Mouse (Mus musculus): Measurements from ENCODE around the gene Ankrd42. TPM values are rescaled to one million over a fixed set of nuclear protein-coding genes. Genes with fewer than 3 reads are reported as not detected.

Ankrd42 gene
- total and polyA plus RNA-seq, 3 experiments: 1.1 to 1.4 TPM; not detected in 1

DNA sequence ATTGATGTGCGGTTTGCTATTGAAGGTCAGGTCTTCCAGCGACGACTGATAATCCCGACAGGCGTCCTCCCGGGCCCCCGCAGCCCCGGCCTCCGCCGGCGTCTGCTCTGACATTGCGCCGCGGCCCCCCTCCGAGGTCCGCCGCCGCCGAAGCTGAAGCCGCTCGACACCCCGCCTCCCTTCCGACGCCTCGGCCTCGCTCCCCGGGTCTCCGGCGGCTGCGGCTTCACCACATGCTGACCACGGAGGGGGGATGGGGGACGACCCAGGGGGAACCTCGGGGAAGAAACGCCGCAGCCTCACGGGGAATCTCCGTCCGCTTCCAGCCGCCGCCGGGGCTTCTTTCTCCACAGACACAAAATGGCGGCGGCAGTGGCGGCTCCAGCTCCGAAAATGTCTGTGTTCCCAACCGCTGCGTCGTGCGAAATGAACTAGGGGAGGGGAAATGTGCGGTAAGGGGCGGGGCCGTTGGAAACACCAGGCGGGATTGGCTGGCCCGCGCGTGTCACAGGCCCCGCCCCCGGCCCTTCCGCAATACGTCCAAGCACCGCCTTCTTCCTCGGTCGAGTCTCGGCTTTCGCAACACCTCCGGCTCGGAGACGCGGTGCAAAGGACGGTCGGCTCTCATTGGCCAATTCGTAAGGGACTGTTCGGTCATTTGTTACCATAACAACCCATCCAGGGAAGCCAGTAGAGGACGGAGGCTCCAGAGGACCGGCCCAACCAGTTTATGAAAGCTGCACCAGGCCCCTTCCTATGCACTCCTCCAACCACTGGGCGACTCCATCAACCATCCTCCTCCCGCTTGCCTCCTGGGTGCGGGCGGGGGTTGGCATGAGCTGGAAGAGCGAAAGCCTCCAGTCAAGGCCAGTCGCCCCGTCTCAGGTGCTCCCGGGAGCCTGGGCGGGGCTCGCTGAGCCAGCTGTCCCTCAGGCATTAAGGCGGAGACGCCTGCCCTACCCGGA is 32.8 kb upstream of the Ankrd42 start, which contains the start of gene Pcf11:
Gene Pcf11, minus strand, starts transcription at position 428 of the 965 bp plus-strand sequence.
- H3K4me3 ChIP-seq (ENCODE audit: control insufficient read depth in 1 of 2, insufficient read depth in 1 of 2, low read depth in 2 of 2, low read length in 2 of 2): peak within 1 kb of the TSS; percentile 97 to 100
- H3K27me3 ChIP-seq (ENCODE audit: control insufficient read depth in 1 of 2, insufficient read depth in 2 of 2, low read length in 2 of 2): no peaks in the 10 kb centered on the region
- peaks cover 10 to 13% of the 10 kb centered on the region in 2 experiments for H3K4me1 ChIP-seq (ENCODE audit: control insufficient read depth in 1 of 2, insufficient read depth in 2 of 2, low read length in 2 of 2)
- TF ChIP-seq MXI1 (IDR thresholded peaks at IDR 0.05; ENCODE audit: low read depth, low read length): peak; percentile 34
- TF ChIP-seq E2F4 (IDR thresholded peaks at IDR 0.05; ENCODE audit: borderline replicate concordance, low read depth, low read length): no peak
- no peak for TF ChIP-seq ZKSCAN1 (IDR thresholded peaks at IDR 0.05; ENCODE audit: low read depth, low read length)
- TF ChIP-seq BHLHE40 (IDR thresholded peaks at IDR 0.05; ENCODE audit: borderline replicate concordance, low read depth, low read length): no peak
- no peak for TF ChIP-seq GABPA (IDR thresholded peaks at IDR 0.05; ENCODE audit: low read depth, low read length)
- TF ChIP-seq MAX (IDR thresholded peaks at IDR 0.05; ENCODE audit: low read length): 0 out of 2 replicates have a peak, but pooled peaks have one; percentile 7
- peak; percentile 84 for TF ChIP-seq TCF12 (IDR thresholded peaks at IDR 0.05; ENCODE audit: low read depth, low read length)
- peak; percentile 71 for TF ChIP-seq SIN3A (IDR thresholded peaks at IDR 0.05; ENCODE audit: low read length)
- TF ChIP-seq MYC (IDR thresholded peaks at IDR 0.05; ENCODE audit: low read depth, low read length): no peak
- TF ChIP-seq USF2 (IDR thresholded peaks at IDR 0.05; ENCODE audit: borderline replicate concordance in 1 of 2, insufficient read depth in 1 of 2, low read depth in 1 of 2, low read length in 2 of 2): no peak
- no peak for TF ChIP-seq POLR2AphosphoS5 (IDR thresholded peaks at IDR 0.05; ENCODE audit: borderline replicate concordance, low read depth, low read length)
- TF ChIP-seq ELF1 (IDR thresholded peaks at IDR 0.05; ENCODE audit: low read depth, low read length): peak; percentile 86
- TF ChIP-seq TAL1 (IDR thresholded peaks at IDR 0.05; ENCODE audit: low read length): no peak
- TF ChIP-seq POLR2AphosphoS2 (IDR thresholded peaks at IDR 0.05; ENCODE audit: low read length): peak; percentile 91; the same call in 1 of the 2 replicates
- TF ChIP-seq TBP (IDR thresholded peaks at IDR 0.05; ENCODE audit: low read depth, low read length): peak; percentile 83
- TF ChIP-seq HCFC1 (IDR thresholded peaks at IDR 0.05; ENCODE audit: low read depth, low read length): peak; percentile 65; the same call in 1 of the 2 replicates
- peak; percentile 84 to 97 for TF ChIP-seq POLR2A (IDR thresholded peaks at IDR 0.05; ENCODE audit: control insufficient read depth in 1 of 2, insufficient read depth in 1 of 2, low read depth in 1 of 2, low read length in 2 of 2, poor library complexity in 1 of 2)
- TF ChIP-seq ETS1 (IDR thresholded peaks at IDR 0.05; ENCODE audit: low read depth, low read length): 0 out of 2 replicates have a peak, but pooled peaks have one; percentile 35
- TF ChIP-seq CHD2 (IDR thresholded peaks at IDR 0.05; ENCODE audit: low read length): peak; percentile 90
- 0 out of 2 replicates have a peak, but pooled peaks have one; percentile 37 for TF ChIP-seq NRF1 (IDR thresholded peaks at IDR 0.05; ENCODE audit: insufficient read depth, low read depth, low read length, poor library complexity, severe bottlenecking)
- no peak for TF ChIP-seq UBTF (IDR thresholded peaks at IDR 0.05; ENCODE audit: borderline replicate concordance, insufficient read depth, low read depth, low read length)
- no peak for TF ChIP-seq MEF2A (IDR thresholded peaks at IDR 0.05; ENCODE audit: extremely low read depth, insufficient replicate concordance, low read depth, low read length, poor library complexity, severe bottlenecking)
- TF ChIP-seq GATA1 (IDR thresholded peaks at IDR 0.05; ENCODE audit: low read depth, low read length): no peak
- TF ChIP-seq ZMIZ1 (IDR thresholded peaks at IDR 0.05; ENCODE audit: low read depth, low read length): peak; percentile 98
- peak; percentile 98 for TF ChIP-seq NELFE (IDR thresholded peaks at IDR 0.05; ENCODE audit: low read depth, low read length)
- H3K9ac ChIP-seq (ENCODE audit: control insufficient read depth, low read depth, low read length, poor library complexity, severe bottlenecking): peak within 1 kb of the TSS; percentile 96
- H3K9me3 ChIP-seq (replicated peaks; ENCODE audit: insufficient read depth, low read length): no peaks in the 10 kb centered on the region
- H3K36me3 ChIP-seq (ENCODE audit: control insufficient read depth in 1 of 2, insufficient read depth in 2 of 2, low read length in 2 of 2): peaks cover 7 to 22% of the 10 kb centered on the region in 2 experiments
- peaks cover 35% of the 10 kb centered on the region for H3K79me2 ChIP-seq (ENCODE audit: control insufficient read depth, insufficient read depth, low read length, poor library complexity)
- peak; percentile 98 for DNase-seq (ENCODE audit: low read depth, low spot score)
- H3K27ac ChIP-seq (ENCODE audit: control insufficient read depth, low read depth, low read length): peak within 1 kb of the TSS; percentile 81

Measured in MEL (cell line).